Mouse (Mus musculus) cerebellum, adult 18-20 months (tissue): ENCODE measurements at regions not wholly inside any gene's neighbourhood (a gene's known extent, or its start where the extent isn't known, plus 50 kb on each side); places are given as distances from the start of the nearest gene placed in this dataset.

Source experiments
- DNase-seq, 2 experiments: peaks; one replicate each; pipeline ENCODE4 v3.0.0; 2021

DNA sequence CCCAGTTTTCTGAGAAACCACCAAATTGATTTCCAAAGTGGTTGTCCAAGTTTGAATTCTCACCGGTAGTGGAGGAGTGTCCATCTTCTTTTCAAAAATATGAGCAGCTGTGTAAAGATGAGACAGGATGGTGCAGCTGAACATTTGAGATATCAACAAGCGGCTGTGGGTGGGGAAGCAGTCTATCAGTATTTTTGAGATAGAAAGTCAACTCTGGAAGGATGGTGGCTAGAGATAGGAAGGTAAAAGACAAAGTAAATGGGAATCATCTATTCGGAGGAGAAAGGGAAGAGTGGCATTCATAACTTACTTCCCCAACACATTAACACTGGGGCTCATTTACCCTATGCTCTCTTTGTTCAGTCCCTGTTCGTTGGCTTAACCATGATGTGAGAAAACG, 146.9 kb upstream of the Gmnc start:
- DNase-seq, result no peak

DNA sequence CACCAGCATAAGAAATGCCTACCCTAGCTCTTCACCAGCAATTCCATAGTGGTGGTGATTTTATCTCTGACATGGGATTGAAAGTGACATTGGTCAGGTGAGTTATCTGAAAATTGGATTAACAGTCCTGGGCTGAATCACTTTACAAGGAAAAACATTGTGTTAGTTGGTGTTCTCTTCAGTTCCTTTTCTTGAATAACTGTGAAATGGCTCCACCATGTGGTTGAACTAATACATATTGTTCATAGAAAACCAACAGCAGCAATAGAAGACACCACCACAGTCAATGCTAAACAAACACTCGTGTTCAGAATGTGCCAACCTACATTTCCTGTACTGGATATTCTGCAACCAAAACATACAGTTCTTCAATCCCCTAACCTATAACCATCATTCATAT, 147.5 kb upstream of the Gmnc start:
- no peak for DNase-seq

GRCm38 (mm10) chr16:27140037-27140436, 148.6 kb upstream of the Gmnc start:
- DNase-seq, result peak; percentile 36 to 61

- no peak for DNase-seq
These were observed 151.5 kb upstream of the Ostn start for GRCm38 (mm10) chr16:27155805-27156204.

DNA sequence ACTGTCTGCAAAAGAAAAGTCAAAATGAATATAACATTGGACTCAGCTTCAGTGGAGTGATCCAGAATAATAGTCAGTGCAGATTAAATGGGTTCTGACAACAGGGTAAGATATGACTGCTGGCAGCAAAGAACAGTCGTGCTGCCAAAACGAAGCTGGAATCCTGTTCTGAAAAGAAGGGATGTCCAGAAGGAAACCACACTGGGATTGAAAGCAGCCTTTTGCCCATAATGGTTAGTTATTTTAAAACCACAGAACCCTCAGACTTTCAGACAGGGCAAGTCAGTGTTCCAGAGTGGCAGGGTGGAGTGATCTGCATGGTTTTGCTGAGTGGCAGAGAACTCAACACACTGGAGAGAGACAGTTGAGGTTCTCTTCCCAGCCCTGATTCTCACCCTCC, 111.6 kb upstream of the Ostn start:
- no peak for DNase-seq
